Mouse (Mus musculus) heart, postnatal 0 days (tissue): ENCODE results near the gene Ms4a4d. TPM values are rescaled to one million over a fixed set of nuclear protein-coding genes. Genes with fewer than 3 reads are reported as not detected.
"Not testable (repeated sequence)": the region's sequence is repeated elsewhere in the genome, so short reads cannot be mapped to it uniquely, and the experiment has no call there.

Experiments used
- ATAC-seq: fragments of 200-750 bp; cut with Nextera tagmentation; 2 replicates; pipeline ENCODE4 v1.8.0; 2017; ENCODE audit warnings: low read depth, moderate number of reproducible peaks, moderate library complexity; ENCODE audit not compliant: insufficient read depth
- DNase-seq: peaks from one replicate; pipeline ENCODE4 v3.0.0-alpha.2; 2016; ENCODE audit warnings: low spot score
- H3K27ac ChIP-seq: fragments of 300-500 bp; sonication (generic); 2 replicates; pipeline ENCODE4 v1.5.1; 2014; ENCODE audit warnings: low read depth, mild to moderate bottlenecking
- H3K27me3 ChIP-seq: fragments of 300-500 bp; sonication (generic); 2 replicates; pipeline ENCODE4 v1.6.1; 2014; ENCODE audit warnings: low read length, mixed read lengths; ENCODE audit not compliant: control insufficient read depth, insufficient read depth
- H3K36me3 ChIP-seq: fragments of 300-500 bp; sonication (generic); replicated peaks from 2 replicates; pipeline ENCODE4 v1.6.1; 2014; ENCODE audit warnings: low read length, mixed read lengths; ENCODE audit not compliant: control insufficient read depth, insufficient read depth
- H3K4me1 ChIP-seq: fragments of 300-500 bp; sonication (generic); 2 replicates; pipeline ENCODE4 v1.6.1; 2014; ENCODE audit warnings: antibody characterized with exemption; ENCODE audit not compliant: control insufficient read depth, insufficient read depth
- H3K4me2 ChIP-seq: fragments of 300-500 bp; sonication (generic); 2 replicates; pipeline ENCODE4 v1.6.1; 2014; ENCODE audit warnings: low read depth, mild to moderate bottlenecking, low read length, moderate library complexity
- H3K4me3 ChIP-seq: fragments of 300-500 bp; sonication (generic); 2 replicates; pipeline ENCODE4 v1.5.1; 2014; ENCODE audit warnings: low read depth, low read length
- H3K9ac ChIP-seq: fragments of 300-500 bp; sonication (generic); replicated peaks from 2 replicates; pipeline ENCODE4 v1.6.1; 2014; ENCODE audit warnings: low read depth, low read length, mixed read lengths
- H3K9me3 ChIP-seq: fragments of 300-500 bp; sonication (generic); replicated peaks from 2 replicates; pipeline ENCODE4 v1.6.1; 2016; ENCODE audit warnings: low read length; ENCODE audit not compliant: control insufficient read depth
- CTCF ChIP-seq: IDR thresholded peaks from 2 replicates; pipeline ENCODE4 v1.5.1; 2016; ENCODE audit warnings: antibody characterized with exemption, control low read depth, low read depth
- EP300 ChIP-seq: IDR thresholded peaks from 2 replicates; pipeline ENCODE4 v1.6.1; 2016; ENCODE audit warnings: antibody characterized with exemption, low read depth
- WGBS: fragments of 180-500 bp; shearing (Covaris S2); extraction: QIAGEN DNeasy Blood & Tissue Kit; methylation state at CpG from one replicate; pipeline ENCODE4 v1.1.7; 2014; 5-methylcytosine and 5-hydroxymethylcytosine counted together
- polyA plus RNA-seq: library from polyadenylated mRNA; unstranded; fragments of >200 nt; fragmentation: Nextera tagmentation; extraction: Ambion mirVana; gene quantifications from 2 replicates; pipeline ENCODE4 v1.2.1, GENCODE M21; 2015
- total RNA-seq: library from RNA; depleted of rRNA; stranded (reverse); fragments of >200 nt; gene quantifications from 2 replicates; pipeline ENCODE4 v1.2.3, GENCODE M21; 2014; ENCODE audit warnings: low replicate concordance

Ms4a4d gene
- total and polyA plus RNA-seq, 2 experiments from 2014 or later, result 1.1 to 2.8 TPM

GRCm38 (mm10) chr19:11547911-11548310 is 11.3 kb downstream of the Ms4a4d start:
- no peak for DNase-seq
- Histone ChIP-seq H3K4me2 (no peak overlapping the region), H3K4me3 (no peak overlapping the region), H3K36me3 (no peaks in the 10 kb centered on the region), H3K9me3 (no peaks in the 10 kb centered on the region), H3K27ac (no peak overlapping the region), H3K4me1 (no peaks in the 10 kb centered on the region), H3K9ac (no peak overlapping the region), H3K27me3 (no peaks in the 10 kb centered on the region)
- ATAC-seq, result no peak
- TF ChIP-seq CTCF, result no peak

- no peak for TF ChIP-seq EP300
- no peak for TF ChIP-seq CTCF
- 78% methylated on average over 5 of the region's 5 CpGs for WGBS
- Histone ChIP-seq H3K36me3 (no peaks in the 10 kb centered on the region), H3K4me3 (no peak overlapping the region), H3K9ac (no peak overlapping the region), H3K27me3 (no peaks in the 10 kb centered on the region), H3K4me2 (no peak overlapping the region), H3K4me1 (no peaks in the 10 kb centered on the region), H3K9me3 (no peaks in the 10 kb centered on the region), H3K27ac (no peak overlapping the region)
- DNase-seq (no peak), ATAC-seq (no peak)
These were observed 18.1 kb downstream of the Ms4a4d start for GRCm38 (mm10) chr19:11554726-11555125.

- H3K4me2 ChIP-seq, H3K4me1 ChIP-seq, H3K27ac ChIP-seq, H3K9ac ChIP-seq, H3K9me3 ChIP-seq, H3K4me3 ChIP-seq, H3K27me3 ChIP-seq, DNase-seq, H3K36me3 ChIP-seq, ATAC-seq: not testable (repeated sequence)
These were observed 23.0 kb downstream of the Ms4a4d start for GRCm38 (mm10) chr19:11559560-11559959.

- Histone ChIP-seq H3K4me3 (no peak overlapping the region), H3K27ac (no peak overlapping the region), H3K9me3 (no peaks in the 10 kb centered on the region), H3K9ac (no peak overlapping the region), H3K4me2 (no peak overlapping the region), H3K36me3 (no peaks in the 10 kb centered on the region), H3K4me1 (no peaks in the 10 kb centered on the region), H3K27me3 (no peaks in the 10 kb centered on the region)
- TF ChIP-seq EP300, result no peak
- no peak for TF ChIP-seq CTCF
- 82% methylated on average over 8 of the region's 8 CpGs for WGBS
- DNase-seq (no peak), ATAC-seq (no peak)
These were observed 38.4 kb downstream of the Ms4a4d start for GRCm38 (mm10) chr19:11574965-11575364.

GRCm38 (mm10) chr19:11589205-11589604 is 52.6 kb downstream of the Ms4a4d start:
- ATAC-seq, result no peak
- Histone ChIP-seq H3K4me1 (no peaks in the 10 kb centered on the region), H3K36me3 (no peaks in the 10 kb centered on the region), H3K27me3 (no peaks in the 10 kb centered on the region), H3K4me3 (no peak overlapping the region), H3K9me3 (no peaks in the 10 kb centered on the region), H3K9ac (no peak overlapping the region), H3K4me2 (no peak overlapping the region), H3K27ac (no peak overlapping the region)
- no peak for TF ChIP-seq EP300
- no peak for TF ChIP-seq CTCF
- 58% methylated on average over 4 of the region's 4 CpGs for whole genome bisulfite sequencing
- DNase-seq, result no peak

- H3K4me2 ChIP-seq, result no peak overlapping the region
- H3K27ac ChIP-seq, result no peak overlapping the region
- H3K4me1 ChIP-seq, result no peaks in the 10 kb centered on the region
- no peaks in the 10 kb centered on the region for H3K9me3 ChIP-seq
- H3K9ac ChIP-seq, result no peak overlapping the region
- 63% methylated on average over 2 of the region's 2 CpGs for WGBS
- no peak for DNase-seq
- no peaks in the 10 kb centered on the region for H3K36me3 ChIP-seq
- no peaks in the 10 kb centered on the region for H3K27me3 ChIP-seq
- no peak overlapping the region for H3K4me3 ChIP-seq
- TF ChIP-seq EP300 (no peak), CTCF (no peak)
- no peak for ATAC-seq
These were observed 53.4 kb downstream of the Ms4a4d start for GRCm38 (mm10) chr19:11589891-11590449.
